Mouse (Mus musculus): ENCODE results near the gene Dennd4b. TPM values are rescaled to one million over a fixed set of nuclear protein-coding genes. Genes with fewer than 3 reads are reported as not detected.
A peak's percentile ranks its signal among the peaks of the same experiment; 100 is the strongest.
"Not testable (repeated sequence)": the region's sequence is repeated elsewhere in the genome, so short reads cannot be mapped to it uniquely, and the experiment has no call there.

The Dennd4b gene
- total RNA-seq, 1 experiment from 2014 or later: 14.9 TPM

DNA sequence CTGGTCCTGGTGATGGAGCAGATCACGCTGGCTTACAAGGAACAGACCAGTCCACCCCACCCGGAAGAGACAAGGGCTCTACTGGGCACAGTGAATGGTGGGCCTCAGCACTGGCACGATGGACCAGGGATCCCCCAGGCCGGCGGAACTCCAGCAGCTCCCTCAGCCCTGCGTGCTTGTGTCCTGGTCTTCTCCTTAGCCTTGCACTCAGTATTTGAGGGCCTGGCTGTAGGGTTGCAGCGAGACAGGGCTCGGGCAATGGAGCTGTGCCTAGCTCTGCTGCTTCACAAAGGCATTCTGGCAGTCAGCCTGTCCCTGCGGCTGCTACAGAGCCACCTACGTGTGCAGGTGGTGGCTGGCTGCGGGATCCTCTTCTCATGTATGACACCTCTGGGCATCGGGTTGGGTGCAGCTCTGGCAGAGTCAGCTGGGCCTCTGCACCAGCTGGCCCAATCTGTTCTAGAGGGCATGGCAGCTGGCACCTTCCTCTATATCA, 13.2 kb upstream of the Dennd4b start:
- not testable (repeated sequence) for ATAC-seq (replicated peaks; ENCODE audit: low read depth, poor library complexity, severe bottlenecking)

DNA sequence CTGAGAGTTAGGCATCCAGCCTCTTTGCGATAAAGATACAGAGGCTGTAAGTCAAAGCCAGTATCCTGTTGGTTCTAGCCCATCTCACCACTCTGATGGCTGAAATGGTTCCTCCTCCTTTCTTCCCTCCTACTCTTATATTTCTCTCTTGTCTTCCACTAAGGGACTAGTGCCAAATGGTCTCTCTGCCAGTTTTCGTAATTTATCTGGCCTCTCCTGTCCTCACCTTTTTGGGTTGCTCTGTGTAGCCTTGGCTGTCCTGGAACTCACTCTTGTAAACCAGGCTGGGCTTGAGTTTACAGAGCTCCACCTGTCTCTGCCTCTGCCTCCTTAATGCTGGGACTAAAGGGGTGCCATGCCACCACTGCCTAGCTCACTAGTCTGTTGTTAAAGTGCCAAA, 12.3 kb upstream of the Dennd4b start:
- ATAC-seq (replicated peaks; ENCODE audit: low read depth, poor library complexity, severe bottlenecking): not testable (repeated sequence)

DNA sequence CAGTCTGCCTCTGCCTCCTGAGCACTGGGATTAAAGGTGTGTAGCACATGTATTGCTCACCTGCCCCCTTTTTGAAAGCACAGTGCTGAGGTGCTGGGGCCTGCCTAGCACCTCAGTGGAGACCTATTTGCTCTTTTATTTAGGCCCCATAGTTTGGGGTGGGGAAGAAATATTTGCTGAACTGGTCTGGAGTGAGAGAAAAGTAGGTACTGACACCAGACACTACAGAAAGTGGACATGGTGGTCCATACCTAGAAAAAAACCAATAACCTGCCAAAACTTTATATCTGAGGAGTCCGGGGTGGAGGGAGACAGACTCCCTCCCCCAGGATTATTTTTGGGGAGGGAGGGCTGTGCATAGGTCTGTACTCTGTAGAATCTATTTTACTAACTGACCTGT, 11.8 kb upstream of the Dennd4b start:
- ATAC-seq (replicated peaks; ENCODE audit: low read depth, poor library complexity, severe bottlenecking): not testable (repeated sequence)

DNA sequence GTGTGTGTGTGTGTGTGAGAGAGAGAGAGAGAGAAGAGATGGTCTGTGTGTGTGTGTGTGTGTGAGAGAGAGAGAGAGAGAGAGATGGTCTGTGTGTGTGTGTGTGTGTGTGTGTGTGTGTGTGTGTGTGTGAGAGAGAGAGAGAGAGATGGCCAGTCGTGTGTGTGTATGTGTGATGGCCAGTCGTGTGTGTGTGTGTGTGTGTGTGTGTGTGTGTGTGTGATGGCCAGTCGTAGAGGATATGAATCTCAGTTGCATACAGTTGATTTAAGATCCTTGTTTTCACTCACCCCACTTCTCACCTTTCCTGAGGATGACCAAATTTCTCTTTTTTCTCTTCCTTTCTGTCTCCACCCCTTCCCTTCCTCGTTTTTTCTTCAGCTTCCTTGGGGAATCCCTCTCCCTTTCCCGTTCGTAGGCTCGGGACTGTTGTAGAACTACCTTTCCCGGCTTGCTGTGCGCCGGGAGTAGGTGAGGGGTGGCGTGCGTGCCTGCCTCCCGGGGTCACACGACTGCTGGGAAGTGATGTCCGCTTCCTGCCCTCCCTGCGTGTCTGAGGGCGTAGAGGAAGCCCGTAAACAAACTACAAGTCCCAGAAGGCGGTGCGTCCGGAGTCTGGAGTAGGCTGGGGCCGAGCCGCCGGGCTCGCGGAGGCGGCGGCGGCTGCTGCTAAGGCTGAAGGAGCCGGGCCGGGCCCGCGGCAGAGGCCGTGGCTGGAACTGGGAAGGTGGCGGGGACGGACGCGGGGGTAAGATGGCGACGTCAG, 11.1 kb upstream of the Dennd4b start, which contains the start of gene Crtc2:
Crtc2 (plus strand) TSS at position 511 of the 766 bp plus-strand sequence.
- ATAC-seq (replicated peaks; ENCODE audit: low read depth, poor library complexity, severe bottlenecking): peak; percentile 99

DNA sequence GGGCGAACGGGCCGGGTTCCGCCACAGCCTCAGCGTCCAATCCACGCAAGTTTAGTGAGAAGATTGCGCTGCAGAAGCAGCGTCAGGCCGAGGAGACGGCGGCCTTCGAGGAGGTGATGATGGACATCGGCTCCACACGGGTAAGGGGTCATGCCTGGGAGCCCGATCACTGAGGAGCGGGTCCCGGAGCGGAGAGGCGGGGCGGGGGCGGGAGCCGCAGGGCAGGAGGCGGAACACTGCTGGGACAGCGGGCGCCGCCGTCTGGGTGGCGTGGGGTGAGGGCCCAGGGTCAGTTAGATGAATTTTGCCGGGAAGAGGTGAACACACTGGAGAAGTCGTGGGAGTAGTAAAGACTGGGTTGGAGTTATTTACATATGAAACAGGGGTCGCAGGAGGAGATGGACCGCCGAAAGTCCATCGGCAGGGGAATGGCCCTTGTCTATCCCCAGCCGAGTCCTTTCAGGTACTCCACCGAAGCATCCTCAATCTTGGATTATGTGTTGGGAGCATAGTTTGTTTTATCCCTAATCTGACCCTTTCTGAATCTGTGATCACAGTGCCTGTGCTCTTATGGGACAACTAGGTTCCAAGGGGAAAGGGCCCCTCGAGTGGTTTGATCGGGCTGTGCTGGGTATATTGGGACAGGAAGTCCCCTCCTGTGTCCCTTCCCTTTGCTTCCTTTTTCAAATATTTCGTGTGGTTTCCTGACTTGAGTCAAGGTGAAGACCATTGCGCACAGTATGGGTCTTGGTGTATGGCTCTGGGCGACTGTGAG, 10.4 kb upstream of the Dennd4b start:
- peak; percentile 20 for ATAC-seq (replicated peaks; ENCODE audit: low read depth, poor library complexity, severe bottlenecking)

DNA sequence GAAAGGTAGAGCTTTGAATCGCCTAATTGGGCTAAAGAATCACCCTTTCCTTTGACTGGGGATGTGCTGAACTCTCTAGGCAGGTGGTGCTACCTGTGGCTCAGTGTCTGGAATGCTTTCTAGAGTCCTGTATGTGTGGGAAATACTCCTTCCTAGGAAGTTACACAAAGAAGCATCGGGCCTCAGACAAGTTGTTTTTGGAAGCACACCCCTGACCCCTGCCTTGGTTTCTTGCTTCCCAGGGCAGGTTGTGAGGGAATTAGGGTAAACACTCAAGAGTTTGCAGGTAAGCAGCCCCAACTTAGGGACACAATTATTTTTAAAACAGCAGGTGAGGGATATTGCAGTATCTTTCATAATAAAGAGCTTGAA, 9.8 kb upstream of the Dennd4b start:
- no peak for ATAC-seq (replicated peaks; ENCODE audit: low read depth, poor library complexity, severe bottlenecking)

DNA sequence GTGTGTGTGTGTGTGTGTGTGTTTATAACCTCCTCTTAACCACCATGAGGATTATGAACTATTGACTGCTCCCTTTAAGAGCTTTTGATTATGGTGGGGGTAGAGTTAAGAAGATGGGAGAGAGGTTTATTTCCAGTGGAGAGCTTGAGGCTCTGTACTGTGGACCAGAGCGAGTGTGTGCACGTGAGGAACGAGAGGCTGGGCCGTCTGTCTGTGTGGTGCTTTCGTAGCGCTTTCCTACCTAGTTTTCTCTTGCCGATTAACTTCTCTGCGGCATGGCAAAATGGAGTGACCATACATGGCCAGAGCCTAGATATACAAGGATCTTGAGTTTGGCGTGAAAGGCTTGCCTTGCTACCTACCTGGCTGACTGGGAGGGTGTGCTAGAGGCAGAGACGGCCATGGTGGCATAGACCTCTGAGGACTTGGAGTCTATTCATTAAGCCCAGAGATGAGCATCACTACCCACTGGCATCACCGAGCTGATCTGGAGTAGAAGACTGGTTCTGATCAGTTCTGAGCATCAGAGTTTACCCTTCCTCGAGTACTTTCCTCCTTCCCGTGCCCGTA, 9.1 kb upstream of the Dennd4b start:
- ATAC-seq (replicated peaks; ENCODE audit: low read depth, poor library complexity, severe bottlenecking): no peak

DNA sequence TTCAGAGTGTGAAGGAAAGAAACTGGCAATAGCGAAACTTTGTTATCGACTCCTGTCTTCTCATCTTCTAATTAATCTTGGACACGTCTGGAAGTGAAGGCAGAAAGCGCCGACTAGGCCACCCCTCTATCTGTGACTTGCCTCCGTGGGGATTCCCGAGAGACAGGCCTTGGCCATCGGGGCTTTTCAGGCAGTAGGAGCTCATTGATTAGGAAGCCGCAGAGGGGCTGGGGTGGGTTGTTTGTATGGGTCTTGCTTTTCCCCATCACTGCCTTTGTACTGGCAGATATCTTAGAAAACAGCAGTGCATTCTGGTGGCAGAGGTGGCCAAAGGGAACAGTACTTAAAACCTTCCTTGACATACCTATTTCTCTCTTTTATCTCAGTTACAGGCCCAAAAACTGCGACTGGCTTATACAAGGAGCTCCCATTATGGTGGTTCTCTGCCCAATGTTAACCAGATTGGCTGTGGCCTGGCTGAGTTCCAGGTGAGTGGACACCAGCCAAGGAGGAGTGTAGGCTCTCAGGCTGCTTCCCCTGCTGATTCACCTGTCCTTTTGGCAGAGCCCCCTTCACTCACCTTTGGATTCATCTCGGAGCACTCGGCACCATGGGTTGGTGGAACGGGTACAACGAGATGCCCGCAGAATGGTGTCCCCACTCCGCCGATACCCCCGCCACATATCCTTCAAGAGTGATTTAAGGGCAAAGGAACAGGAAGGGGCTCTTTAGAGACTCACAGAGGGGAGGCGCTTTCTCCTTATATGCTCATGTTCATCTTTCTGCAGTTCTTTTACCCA, 8.1 kb upstream of the Dennd4b start:
- ATAC-seq (replicated peaks; ENCODE audit: low read depth, poor library complexity, severe bottlenecking): no peak

DNA sequence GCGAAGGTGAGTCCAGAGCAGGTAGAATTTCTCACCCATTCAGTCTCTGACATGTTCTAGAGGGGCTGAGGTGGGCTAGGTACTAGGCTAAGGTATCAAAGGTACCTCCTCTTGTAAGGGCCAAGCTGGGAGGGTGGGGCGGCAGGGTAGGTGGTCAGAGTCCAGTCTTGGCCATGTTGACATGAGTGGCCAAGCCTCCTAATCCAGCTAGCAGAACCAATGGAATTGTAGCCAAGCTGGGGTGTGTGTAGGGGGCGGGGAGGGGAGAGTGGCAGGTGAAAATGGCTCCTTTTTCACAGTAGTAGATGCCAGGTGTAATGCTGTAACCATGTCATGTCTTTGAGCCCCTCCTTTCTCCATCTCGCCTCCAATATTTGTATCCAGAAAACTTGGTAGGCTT, 6.5 kb upstream of the Dennd4b start:
- ATAC-seq (replicated peaks; ENCODE audit: low read depth, poor library complexity, severe bottlenecking): no peak

DNA sequence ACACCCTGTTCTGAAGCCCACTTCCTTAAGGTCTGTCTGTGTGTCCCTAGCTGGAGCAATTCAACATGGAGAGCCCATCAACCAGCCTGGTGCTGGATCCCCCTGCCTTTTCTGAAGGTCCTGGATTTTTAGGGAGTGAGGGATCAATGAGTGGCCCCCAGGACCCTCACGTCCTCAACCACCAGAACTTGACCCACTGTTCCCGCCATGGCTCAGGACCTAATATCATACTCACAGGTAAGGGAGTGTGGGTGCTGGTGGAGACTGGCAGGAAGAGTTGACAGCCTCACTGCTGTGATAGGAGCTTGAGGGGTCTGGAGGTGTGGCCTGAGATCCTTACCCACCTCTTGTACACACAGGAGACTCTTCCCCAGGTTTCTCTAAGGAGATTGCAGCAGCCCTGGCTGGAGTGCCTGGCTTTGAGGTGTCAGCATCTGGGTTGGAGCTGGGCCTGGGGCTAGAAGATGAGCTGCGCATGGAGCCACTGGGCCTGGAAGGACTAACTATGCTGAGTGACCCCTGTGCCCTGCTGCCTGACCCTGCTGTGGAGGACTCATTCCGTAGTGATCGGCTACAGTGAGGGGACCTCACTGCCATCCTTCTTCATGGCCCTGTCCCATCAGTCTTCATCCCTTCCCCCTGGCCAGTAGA, 1.7 kb upstream of the Dennd4b start:
- ATAC-seq (replicated peaks; ENCODE audit: low read depth, poor library complexity, severe bottlenecking): no peak

DNA sequence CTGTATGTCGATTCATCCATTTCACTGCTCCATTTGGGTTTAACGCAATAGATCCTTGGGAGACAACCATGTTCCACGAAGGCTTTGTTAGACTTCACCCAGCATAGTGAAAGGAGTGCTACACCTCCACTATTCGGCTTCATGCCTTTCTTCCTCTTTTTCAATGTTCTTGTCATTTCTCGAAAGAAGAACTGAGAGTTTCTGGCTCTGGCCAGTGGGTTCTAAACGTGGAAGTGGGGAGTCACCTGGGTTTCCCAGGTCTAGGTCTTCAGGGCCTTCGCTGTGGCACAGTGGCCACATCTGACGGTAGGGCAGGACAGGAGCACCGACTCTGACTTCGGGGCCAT, 325 bp upstream of the Dennd4b start:
- no peak for ATAC-seq (replicated peaks; ENCODE audit: low read depth, poor library complexity, severe bottlenecking)

DNA sequence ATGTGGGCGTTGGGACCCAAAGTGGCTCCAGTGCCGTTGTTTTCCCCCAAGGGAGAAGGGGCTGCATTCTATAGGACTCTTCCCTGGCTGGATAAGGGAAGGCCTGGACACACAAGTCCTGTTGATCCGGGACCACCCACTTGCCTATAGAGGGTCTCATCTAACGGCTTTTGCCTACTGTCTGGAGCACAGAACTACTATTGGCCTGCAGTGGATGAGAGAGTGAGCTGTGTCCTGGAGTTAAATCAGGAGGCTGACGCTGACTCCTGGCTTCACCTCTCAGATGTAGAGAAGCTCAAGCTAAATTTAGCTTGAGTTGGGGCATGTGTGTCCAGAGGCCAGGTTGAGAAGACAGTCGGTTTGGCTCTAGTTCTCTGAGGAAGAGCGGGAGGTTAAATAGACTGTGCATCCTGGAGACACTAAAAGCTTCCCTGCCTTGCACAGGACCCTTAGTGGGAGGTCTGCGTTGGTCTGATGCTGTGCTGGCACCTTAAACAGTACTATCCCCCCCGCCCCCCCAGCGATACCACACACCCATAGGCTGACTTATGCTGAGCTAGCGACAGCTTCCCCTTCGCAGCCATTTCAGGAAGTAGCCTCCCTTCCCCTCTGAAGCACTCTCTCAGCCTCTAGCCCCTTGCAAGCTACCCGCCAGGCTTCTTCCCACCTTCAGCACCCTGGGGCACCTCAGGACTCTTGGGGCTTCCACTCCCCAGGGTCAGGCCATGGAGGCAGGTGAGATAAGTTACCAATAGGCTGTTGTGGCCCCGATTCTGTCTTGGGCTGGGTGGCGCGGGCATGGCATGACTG, 1.2 kb downstream of the Dennd4b start:
- ATAC-seq (replicated peaks; ENCODE audit: low read depth, poor library complexity, severe bottlenecking): peak; percentile 52

DNA sequence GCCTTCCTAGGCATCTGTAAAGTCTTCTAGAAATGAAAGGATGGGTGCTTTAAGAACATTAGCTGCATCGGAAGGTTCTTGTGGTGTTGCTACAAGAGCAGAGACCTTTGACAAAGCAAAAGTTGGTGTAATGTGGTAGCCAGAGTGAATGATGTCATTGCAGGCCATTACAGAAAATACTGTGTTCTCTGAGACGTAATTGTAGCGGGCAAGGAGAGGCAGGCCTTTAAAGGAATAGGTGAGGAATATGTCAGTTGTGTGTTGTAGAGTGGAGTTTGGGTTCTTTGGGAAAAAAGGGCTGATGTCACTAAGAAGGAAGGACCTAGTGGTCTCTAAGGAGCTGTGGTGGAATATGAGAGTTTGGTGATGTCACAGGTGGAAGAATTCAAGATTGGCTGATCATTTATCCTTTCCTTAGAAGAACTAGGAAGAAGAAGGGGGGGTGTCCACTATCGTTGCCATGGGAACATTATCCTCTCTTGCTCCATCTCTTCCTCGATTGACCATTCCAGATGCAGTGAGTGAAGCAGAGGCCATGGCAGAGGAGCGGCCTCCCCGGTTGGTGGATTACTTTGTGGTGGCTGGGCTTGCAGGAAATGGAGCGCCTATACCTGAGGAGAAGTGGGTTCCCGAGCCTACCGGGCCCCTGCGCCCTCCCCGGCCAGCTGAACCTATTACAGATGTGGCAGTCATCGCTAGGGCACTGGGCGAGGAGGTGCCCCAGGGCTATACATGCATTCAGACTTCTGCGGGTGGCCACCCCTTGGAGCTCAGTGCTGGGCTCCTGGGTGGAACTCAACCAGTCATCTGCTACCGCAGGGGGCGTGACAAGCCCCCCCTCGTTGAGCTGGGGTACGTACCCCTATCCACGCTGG, 2.2 kb downstream of the Dennd4b start:
- no peak for ATAC-seq (replicated peaks; ENCODE audit: low read depth, poor library complexity, severe bottlenecking)

DNA sequence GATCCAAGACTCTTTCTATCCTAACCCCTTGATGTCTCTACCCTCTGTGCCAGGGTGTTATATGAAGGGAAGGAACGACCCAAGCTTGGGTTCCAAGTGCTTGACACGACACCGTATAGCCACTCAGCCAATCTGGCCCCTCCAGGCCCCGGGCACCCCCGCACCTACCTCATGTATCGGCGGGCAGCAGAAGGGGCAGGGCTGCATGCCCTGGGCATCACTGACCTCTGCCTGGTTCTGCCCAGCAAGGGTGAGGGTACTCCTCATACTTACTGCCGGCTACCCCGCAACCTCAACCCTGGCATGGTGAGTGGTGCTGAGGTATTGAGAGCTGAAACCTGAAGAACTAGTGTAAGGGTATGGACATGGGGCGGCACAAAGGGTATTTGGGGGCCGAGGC, 3.2 kb downstream of the Dennd4b start:
- ATAC-seq (replicated peaks; ENCODE audit: low read depth, poor library complexity, severe bottlenecking): no peak

DNA sequence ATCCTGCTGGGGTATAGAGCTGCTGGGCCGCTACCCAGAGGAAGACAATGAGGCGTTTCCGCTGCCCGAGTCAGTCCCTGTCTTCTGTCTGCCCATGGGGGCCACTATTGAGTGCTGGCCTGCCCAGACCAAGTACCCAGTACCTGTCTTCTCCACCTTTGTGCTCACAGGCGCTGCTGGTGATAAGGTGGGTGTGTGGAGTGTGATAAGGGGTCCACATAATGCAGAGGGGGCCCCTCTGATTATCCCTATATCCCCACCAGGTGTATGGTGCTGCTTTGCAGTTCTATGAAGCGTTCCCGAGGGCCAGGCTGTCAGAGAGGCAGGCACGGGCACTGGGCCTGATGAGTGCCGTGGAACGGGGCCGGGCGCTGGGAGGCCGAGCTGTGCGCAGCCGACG, 4.0 kb downstream of the Dennd4b start:
- ATAC-seq (replicated peaks; ENCODE audit: low read depth, poor library complexity, severe bottlenecking): no peak

DNA sequence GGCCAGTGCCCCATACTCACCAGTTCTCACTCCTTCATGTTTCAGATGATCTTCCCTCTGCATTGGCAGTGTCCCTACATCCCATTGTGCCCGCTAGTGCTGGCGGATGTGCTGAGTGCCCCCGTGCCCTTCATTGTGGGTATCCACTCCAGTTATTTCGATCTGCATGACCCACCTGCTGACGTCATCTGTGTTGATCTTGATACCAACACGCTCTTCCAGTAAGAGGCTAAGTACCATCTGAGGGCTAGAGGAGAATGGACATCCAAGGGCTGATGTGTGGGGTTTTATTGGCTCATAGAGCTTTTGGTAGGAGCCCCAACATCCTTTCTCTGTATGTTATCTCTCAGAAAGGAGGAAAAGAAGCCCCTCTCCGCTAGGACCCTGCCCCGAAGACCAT, 5.8 kb downstream of the Dennd4b start:
- no peak for ATAC-seq (replicated peaks; ENCODE audit: low read depth, poor library complexity, severe bottlenecking)

DNA sequence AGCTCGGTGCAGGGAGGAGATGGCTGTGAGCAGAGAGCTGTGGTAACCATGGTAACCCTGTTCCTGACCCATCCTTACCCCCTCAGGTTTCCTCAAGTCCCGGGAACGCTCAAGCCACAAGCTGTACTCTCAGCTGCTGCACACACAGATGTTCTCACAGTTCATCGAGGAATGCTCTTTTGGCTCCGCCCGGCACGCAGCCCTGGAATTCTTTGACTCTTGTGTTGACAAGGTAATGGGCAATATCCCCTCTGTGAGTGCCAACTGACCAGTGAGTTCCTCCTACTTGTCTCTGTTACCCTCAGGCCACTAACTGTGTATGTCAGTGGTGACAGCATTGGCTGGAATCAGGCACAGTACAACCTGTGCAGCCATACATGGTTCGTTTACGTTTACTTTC, 7.2 kb downstream of the Dennd4b start:
- ATAC-seq (replicated peaks; ENCODE audit: low read depth, poor library complexity, severe bottlenecking): no peak

DNA sequence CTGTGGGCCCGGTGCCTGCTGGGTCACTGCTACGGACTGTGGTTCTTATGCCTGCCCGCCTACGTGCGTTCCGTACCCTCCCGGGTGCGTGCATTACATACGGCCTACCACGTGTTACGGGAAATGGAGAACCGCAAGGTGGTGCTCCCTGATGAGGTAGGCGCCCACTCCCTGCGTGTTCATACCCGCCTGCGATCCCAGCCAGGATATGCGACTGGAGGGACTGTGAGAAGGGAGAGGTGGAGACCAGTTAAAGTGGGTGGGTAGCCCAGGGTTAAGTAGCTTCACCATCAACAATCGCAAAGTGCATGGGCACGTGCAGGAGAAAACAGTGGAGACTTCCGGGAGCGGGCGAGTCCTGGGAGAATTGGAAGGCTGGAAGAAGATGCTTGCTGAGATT, 8.9 kb downstream of the Dennd4b start:
- no peak for ATAC-seq (replicated peaks; ENCODE audit: low read depth, poor library complexity, severe bottlenecking)
